Comparison of ENCODE assay signal across 8 mouse cellular contexts in the genomic region with DNA sequence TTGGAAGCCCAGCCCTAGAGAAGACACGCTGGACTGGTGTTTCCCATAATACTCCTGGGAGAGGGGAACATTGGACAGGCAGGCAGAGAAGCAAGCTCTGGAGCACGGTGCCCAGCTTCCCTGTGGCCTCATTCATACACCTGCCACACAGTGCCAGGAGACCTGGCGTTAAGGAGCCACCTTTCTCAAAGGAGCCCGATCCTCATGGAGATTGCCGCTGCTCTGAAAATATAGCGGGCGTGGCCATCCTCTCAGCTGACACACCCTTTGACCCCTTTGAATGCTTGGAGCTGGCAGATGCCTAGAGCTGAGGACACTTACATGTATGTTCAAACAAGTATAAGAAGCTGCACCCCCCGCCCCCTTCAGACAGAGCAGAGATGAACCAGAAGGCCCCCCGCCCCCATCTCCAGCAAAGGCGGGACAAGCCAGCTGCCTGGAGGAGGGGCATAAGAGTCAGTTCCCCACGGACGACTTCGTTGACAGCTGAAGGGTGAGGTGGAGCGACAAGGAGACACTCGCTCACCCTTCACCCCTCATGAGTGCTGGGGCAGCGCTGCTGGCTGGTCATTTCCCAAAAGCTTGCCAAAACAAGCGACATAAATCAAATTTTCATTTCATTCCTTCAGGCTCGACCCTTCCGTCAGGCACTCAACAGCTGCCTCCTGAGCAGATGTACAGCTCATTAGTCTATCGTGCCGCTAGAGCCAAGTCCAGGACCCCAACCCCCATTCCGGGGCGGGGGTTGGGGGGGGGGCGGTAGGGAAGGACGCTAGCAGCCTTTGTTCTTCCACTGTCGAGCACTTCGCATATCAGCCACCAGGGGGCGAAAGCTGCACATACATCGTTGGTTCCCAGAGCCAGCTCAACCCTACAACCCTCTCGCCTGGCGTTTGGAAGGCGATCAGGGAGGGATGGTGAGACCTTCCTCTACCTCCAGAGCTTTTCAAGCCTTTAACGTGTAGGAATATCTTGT. TPM values are rescaled to one million over a fixed set of nuclear protein-coding genes. Genes with fewer than 3 reads are reported as not detected.
DNase-seq lines count a peak whose midpoint lies in the region; ATAC-seq and TF ChIP-seq lines count a peak whose summit lies in the region.

No protein-coding gene starts in this region.

- in situ Hi-C loops in ES-E14 (cut with MboI; ENCODE audit: low sequenced_read_pairs in 2 of 2, unreplicated experiment in 2 of 2): no loop called here

- peak overlapping the region; percentile 47 to 56 for H3K4me3 ChIP-seq in ES-E14 (ENCODE audit: insufficient read depth in 1 of 2, low read depth in 1 of 2, low read length in 2 of 2, poor library complexity in 1 of 2, severe bottlenecking in 1 of 2)
- H3K4me3 ChIP-seq in forebrain, embryonic 16.5 days (replicated peaks; ENCODE audit: low read length): peak overlapping the region; percentile 53
- peak overlapping the region; percentile 50 for H3K4me3 ChIP-seq in neural tube, embryonic 15.5 days (replicated peaks)

- H3K27ac ChIP-seq in ES-E14 (ENCODE audit: insufficient read depth, low read depth, low read length, poor library complexity, severe bottlenecking): no peak overlapping the region
- peak overlapping the region; percentile 80 for H3K27ac ChIP-seq in forebrain, embryonic 16.5 days (ENCODE audit: low read length)
- peak overlapping the region; percentile 76 for H3K27ac ChIP-seq in neural tube, embryonic 15.5 days (replicated peaks)

- H3K4me2 ChIP-seq in forebrain, embryonic 16.5 days (ENCODE audit: low read length): peak overlapping the region; percentile 90
- peak overlapping the region; percentile 90 for H3K4me2 ChIP-seq in neural tube, embryonic 15.5 days

- H3K9ac ChIP-seq in ES-E14 (ENCODE audit: insufficient read depth, low read depth, low read length, poor library complexity, severe bottlenecking): peak overlapping the region; percentile 46; the same call in 1 of the 2 replicates
- H3K9ac ChIP-seq in forebrain, embryonic 16.5 days (replicated peaks; ENCODE audit: low read depth, low read length): peak overlapping the region; percentile 86
- peak overlapping the region; percentile 71 for H3K9ac ChIP-seq in neural tube, embryonic 15.5 days (replicated peaks)

- H3K9me3 ChIP-seq in ES-E14 (ENCODE audit: control insufficient read depth, insufficient read depth, low read depth, low read length): no peaks in the 10 kb centered on the region
- H3K9me3 ChIP-seq in forebrain, embryonic 16.5 days (ENCODE audit: control insufficient read depth, low read length): no peaks in the 10 kb centered on the region
- no peaks in the 10 kb centered on the region for H3K9me3 ChIP-seq in neural tube, embryonic 15.5 days (replicated peaks)

- intact Hi-C loops in heart, postnatal 36 days (cut with DNase I): loop anchor here (5.0 to 10.0 kb wide), 3 partner anchors 65 to 967 kb away; no protein-coding TSS in a partner anchor

- H3K36me3 ChIP-seq in ES-E14 (ENCODE audit: control insufficient read depth, insufficient read depth, low read length, poor library complexity, severe bottlenecking): no peaks in the 10 kb centered on the region
- H3K36me3 ChIP-seq in forebrain, embryonic 16.5 days (ENCODE audit: control insufficient read depth, insufficient read depth): no peaks in the 10 kb centered on the region
- no peaks in the 10 kb centered on the region for H3K36me3 ChIP-seq in neural tube, embryonic 15.5 days

- peaks cover 0 to 10% of the 10 kb centered on the region in 2 experiments; a peak in 2 of 4 replicates for H3K4me1 ChIP-seq in ES-E14 (ENCODE audit: control insufficient read depth in 2 of 2, insufficient read depth in 2 of 2, low read length in 2 of 2, poor library complexity in 1 of 2)
- peaks cover 8% of the 10 kb centered on the region for H3K4me1 ChIP-seq in forebrain, embryonic 16.5 days (replicated peaks; ENCODE audit: control insufficient read depth, insufficient read depth, low read length)
- H3K4me1 ChIP-seq in neural tube, embryonic 15.5 days: peaks cover 41% of the 10 kb centered on the region

- H3K27me3 ChIP-seq in forebrain, embryonic 16.5 days (replicated peaks; ENCODE audit: control insufficient read depth, insufficient read depth, low read length): no peaks in the 10 kb centered on the region
- H3K27me3 ChIP-seq in neural tube, embryonic 15.5 days (replicated peaks): no peaks in the 10 kb centered on the region

- ATAC-seq in forebrain, embryonic 16.5 days: peak; percentile 91
- ATAC-seq in neural tube, embryonic 15.5 days (ENCODE audit: low FRiP score): peak; percentile 88

- WGBS in forebrain, embryonic 16.5 days: under 1% methylated on average over 33 of the region's 33 CpGs
- under 1% methylated on average over 33 of the region's 33 CpGs for WGBS in neural tube, embryonic 15.5 days

- DNase-seq in ES-E14 (ENCODE audit: low read depth, low spot score): peak; percentile 62
- peak; percentile 91 for DNase-seq in cerebellum, adult 18-20 months
- DNase-seq in heart, postnatal 36 days: peak; percentile 79 to 85
- DNase-seq in layer of hippocampus, adult 18-20 months (ENCODE audit: low spot score in 2 of 2): peak; percentile 81 to 95
- DNase-seq in lung, adult 18-20 months: peak; percentile 77 to 81
- peak; percentile 87 for DNase-seq in testis, postnatal 10 days (ENCODE audit: low spot score)

TF ChIP-seq in ES-E14, 5 proteins besides CTCF, POLR2A, EP300 and RAD21:
- TF ChIP-seq ZC3H11A (IDR thresholded peaks at IDR 0.05; ENCODE audit: borderline replicate concordance, low read depth, low read length) (peak; percentile 39; the same call in 1 of the 2 replicates), ZNF384 (IDR thresholded peaks at IDR 0.05; ENCODE audit: low read depth, low read length) (no peak), CHD2 (IDR thresholded peaks at IDR 0.05; ENCODE audit: low read depth, low read length) (no peak), HCFC1 (IDR thresholded peaks at IDR 0.05; ENCODE audit: borderline replicate concordance, insufficient read depth, low read length) (no peak), MAFK (IDR thresholded peaks at IDR 0.05; ENCODE audit: insufficient read depth, low read depth, low read length) (no peak)

RNA-seq across cellular contexts. Expression of gene Alg2, which starts 36.5 kb away (rescaled TPM):
- total RNA-seq in ES-E14 (2012; rRNA removed): 21.8 and 26.6 TPM in 2 replicates
- polyA plus RNA-seq in forebrain, embryonic 16.5 days (2015; fragmentation: Nextera tagmentation; extraction: Ambion mirVana): 226 and 239 TPM in 2 replicates
- total RNA-seq in heart, postnatal 36 days (2021): 1 to 10 TPM; 5.2 to 6.3 TPM
- 100 to 1,000 TPM; 138 to 142 TPM for total RNA-seq in layer of hippocampus, adult 18-20 months (2021)
- polyA plus RNA-seq in neural tube, embryonic 15.5 days (2015; fragmentation: Nextera tagmentation; extraction: Ambion mirVana): 310 and 364 TPM in 2 replicates

RNA-seq across cellular contexts. Expression of gene Sec61b, which starts 36.8 kb away (rescaled TPM):
- 317 and 434 TPM in 2 replicates for total RNA-seq in ES-E14 (2012; rRNA removed)
- 209 and 215 TPM in 2 replicates for polyA plus RNA-seq in forebrain, embryonic 16.5 days (2015; fragmentation: Nextera tagmentation; extraction: Ambion mirVana)
- 10 to 100 TPM; 22.3 to 22.6 TPM for total RNA-seq in heart, postnatal 36 days (2021)
- total RNA-seq in layer of hippocampus, adult 18-20 months (2021): 10 to 100 TPM; 49.6 to 50.9 TPM
- 272 and 296 TPM in 2 replicates for polyA plus RNA-seq in neural tube, embryonic 15.5 days (2015; fragmentation: Nextera tagmentation; extraction: Ambion mirVana)
